Mouse (Mus musculus) cortical plate, adult 2 months (tissue): Measurements from ENCODE around the gene Dnajc5. TPM values are rescaled to one million over a fixed set of nuclear protein-coding genes. Genes with fewer than 3 reads are reported as not detected.

Experiments used
- H3K27ac ChIP-seq: fragments of 200-500 bp; 2 replicates; pipeline ENCODE4 v1.5.1; 2012; ENCODE audit warnings: low read length, control low read depth, inconsistent platforms; ENCODE audit not compliant: insufficient read depth
- H3K4me1 ChIP-seq: fragments of 200-500 bp; 2 replicates; pipeline ENCODE4 v1.6.1; 2011; ENCODE audit warnings: low read length; ENCODE audit not compliant: control insufficient read depth, insufficient read depth
- H3K4me3 ChIP-seq: fragments of 200-500 bp; 2 replicates; pipeline ENCODE4 v1.5.1; 2011; ENCODE audit warnings: mild to moderate bottlenecking, low read length, control low read depth; ENCODE audit not compliant: insufficient read depth
- CTCF ChIP-seq: fragments of 200-500 bp; IDR thresholded peaks from 2 replicates; pipeline ENCODE4 v1.5.1; 2011; ENCODE audit warnings: mild to moderate bottlenecking, control low read depth, low read length; ENCODE audit not compliant: insufficient read depth; ENCODE audit errors: extremely low read depth
- POLR2A ChIP-seq: fragments of 200-500 bp; IDR thresholded peaks from 2 replicates; pipeline ENCODE4 v1.6.1; 2011; ENCODE audit warnings: mild to moderate bottlenecking, low read length, control low read depth; ENCODE audit not compliant: insufficient read depth; ENCODE audit errors: extremely low read depth
- polyA plus RNA-seq: library from polyadenylated mRNA; depleted of rRNA; stranded (reverse); fragments of >200 nt; gene quantifications from 2 replicates; pipeline ENCODE4 v1.2.3, GENCODE M21; 2012

The Dnajc5 gene
- polyA plus RNA-seq, 1 experiment = 167 TPM

DNA sequence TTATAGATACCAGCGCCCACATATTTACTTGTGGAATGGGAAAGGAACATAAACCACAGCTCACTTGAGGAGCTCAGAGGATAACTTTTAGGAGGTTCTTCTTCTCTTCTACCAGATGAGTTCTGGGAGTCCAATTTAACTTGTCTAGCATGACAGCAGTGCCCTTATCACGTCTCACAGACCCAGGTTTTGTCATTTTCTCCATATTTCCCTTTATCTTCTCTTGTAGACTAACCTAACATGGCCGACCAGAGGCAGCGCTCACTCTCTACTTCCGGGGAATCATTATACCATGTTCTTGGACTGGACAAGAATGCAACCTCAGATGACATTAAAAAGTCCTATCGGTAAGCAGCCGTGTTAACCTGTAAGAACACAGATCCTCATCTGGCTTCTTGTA, 25.9 kb downstream of the Dnajc5 start:
- TF ChIP-seq CTCF (no peak), POLR2A (no peak)
- Histone ChIP-seq H3K4me3 (no peak overlapping the region), H3K4me1 (no peaks in the 10 kb centered on the region; the same call in 1 of the 2 replicates), H3K27ac (no peak overlapping the region)

DNA sequence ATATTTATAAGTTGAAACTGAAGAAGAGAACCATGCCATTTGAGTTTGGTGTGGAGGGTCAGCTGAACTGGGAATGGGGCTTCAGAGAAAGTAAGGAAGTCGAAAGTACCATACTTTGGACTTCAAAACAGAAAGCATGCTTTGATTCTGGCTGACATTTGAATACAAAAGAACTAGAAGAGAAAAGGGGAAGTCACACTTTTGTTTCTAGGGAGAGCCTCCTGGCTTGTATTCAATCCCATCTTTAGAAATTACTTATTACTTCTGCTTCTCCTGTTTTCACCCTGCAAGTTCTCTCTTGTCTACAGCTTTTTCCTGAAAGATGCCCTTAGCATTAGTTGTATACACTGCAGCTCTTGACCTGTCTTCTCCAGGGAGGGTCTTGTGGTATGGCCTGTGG, 27.9 kb downstream of the Dnajc5 start:
- H3K27ac ChIP-seq = no peak overlapping the region
- no peak overlapping the region for H3K4me3 ChIP-seq
- H3K4me1 ChIP-seq = no peaks in the 10 kb centered on the region
- TF ChIP-seq POLR2A = no peak
- TF ChIP-seq CTCF = no peak

GRCm38 (mm10) chr2:181548682-181549081, 28.4 kb downstream of the Dnajc5 start:
- Histone ChIP-seq H3K4me3 (no peak overlapping the region), H3K27ac (no peak overlapping the region), H3K4me1 (no peaks in the 10 kb centered on the region)
- TF ChIP-seq CTCF = no peak

GRCm38 (mm10) chr2:181550233-181550632, 29.9 kb downstream of the Dnajc5 start:
- H3K4me1 ChIP-seq = no peaks in the 10 kb centered on the region

GRCm38 (mm10) chr2:181553772-181554171, 33.5 kb downstream of the Dnajc5 start:
- Histone ChIP-seq H3K27ac (no peak overlapping the region), H3K4me3 (no peak overlapping the region), H3K4me1 (no peaks in the 10 kb centered on the region)
- no peak for TF ChIP-seq CTCF
- no peak for TF ChIP-seq POLR2A

More at GRCm38 (mm10) chr2:181550233-181550632, 29.9 kb downstream of the Dnajc5 start:
- Histone ChIP-seq H3K27ac (no peak overlapping the region), H3K4me3 (no peak overlapping the region)
- no peak for TF ChIP-seq CTCF
- no peak for TF ChIP-seq POLR2A

GRCm38 (mm10) chr2:181567338-181567737, 47.1 kb downstream of the Dnajc5 start:
- Histone ChIP-seq H3K4me1 (no peaks in the 10 kb centered on the region), H3K27ac (no peak overlapping the region), H3K4me3 (no peak overlapping the region)
- TF ChIP-seq CTCF = no peak
- TF ChIP-seq POLR2A = no peak

DNA sequence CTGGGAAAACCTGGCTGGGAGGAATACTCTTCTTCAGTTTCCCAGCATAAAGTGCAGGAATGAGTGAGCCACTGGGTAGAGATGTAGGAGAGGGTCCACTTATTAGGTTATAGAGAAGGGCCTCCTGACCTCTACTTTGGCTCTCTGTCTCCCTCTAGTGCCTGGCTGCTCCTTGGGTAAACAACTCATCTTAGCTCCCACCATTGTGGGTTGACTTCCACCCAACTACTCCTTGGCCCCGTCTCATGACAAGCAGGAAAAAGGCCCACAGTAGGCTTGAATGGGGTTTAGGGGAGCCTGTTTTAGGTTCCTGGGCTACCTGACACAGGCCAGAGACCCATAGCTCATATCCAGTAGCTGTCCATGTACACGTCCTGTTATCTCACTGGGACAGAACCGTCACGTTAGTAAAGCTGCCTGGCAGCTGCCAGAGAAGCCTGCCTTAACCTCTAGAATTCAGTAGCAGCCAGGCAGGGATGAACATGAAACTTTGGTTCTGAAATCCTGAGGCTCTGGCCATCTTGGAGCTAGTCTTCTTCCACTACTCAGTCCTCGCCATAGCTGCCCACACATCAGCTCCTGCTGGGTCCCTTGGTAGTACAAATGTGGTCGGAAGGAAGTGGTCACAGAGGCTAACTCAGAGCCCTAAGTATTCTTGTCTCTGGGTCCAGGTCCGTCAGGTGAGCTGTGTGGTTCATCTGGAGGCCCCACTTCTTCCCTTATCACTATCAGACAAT, 48.2 kb downstream of the Dnajc5 start:
- TF ChIP-seq POLR2A (0 out of 2 replicates have a peak, but pooled peaks have one; percentile 10), CTCF (peak; percentile 53)
- H3K4me1 ChIP-seq = no peaks in the 10 kb centered on the region
- H3K27ac ChIP-seq = no peak overlapping the region
- H3K4me3 ChIP-seq = no peak overlapping the region

DNA sequence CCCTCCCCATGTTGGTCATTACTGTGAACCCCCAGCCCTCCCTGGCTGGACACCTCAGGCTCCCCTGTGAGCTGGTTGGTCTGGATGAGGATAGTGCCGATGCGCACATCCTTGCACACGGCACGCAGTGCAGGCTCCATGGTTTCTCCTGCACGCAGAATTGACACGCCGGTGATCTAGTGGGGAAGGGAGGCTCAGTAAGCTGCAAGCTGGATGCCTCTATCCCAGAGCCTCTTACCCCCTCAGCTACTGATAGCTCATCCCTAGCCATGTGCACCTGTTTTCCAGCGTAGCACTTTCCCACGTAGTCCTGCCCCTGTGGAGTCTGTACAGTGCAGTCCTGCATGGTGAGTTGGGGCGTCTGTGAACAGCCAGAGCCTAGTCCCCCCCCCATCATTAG, 49.6 kb downstream of the Dnajc5 start:
- no peak for TF ChIP-seq CTCF
- no peak for TF ChIP-seq POLR2A
- Histone ChIP-seq H3K27ac (no peak overlapping the region), H3K4me1 (no peaks in the 10 kb centered on the region), H3K4me3 (no peak overlapping the region)

- no peaks in the 10 kb centered on the region for H3K4me1 ChIP-seq
- TF ChIP-seq POLR2A (no peak), CTCF (no peak)
- H3K27ac ChIP-seq = no peak overlapping the region
- H3K4me3 ChIP-seq = no peak overlapping the region
These were observed 50.1 kb downstream of the Dnajc5 start for GRCm38 (mm10) chr2:181570375-181570774.

DNA sequence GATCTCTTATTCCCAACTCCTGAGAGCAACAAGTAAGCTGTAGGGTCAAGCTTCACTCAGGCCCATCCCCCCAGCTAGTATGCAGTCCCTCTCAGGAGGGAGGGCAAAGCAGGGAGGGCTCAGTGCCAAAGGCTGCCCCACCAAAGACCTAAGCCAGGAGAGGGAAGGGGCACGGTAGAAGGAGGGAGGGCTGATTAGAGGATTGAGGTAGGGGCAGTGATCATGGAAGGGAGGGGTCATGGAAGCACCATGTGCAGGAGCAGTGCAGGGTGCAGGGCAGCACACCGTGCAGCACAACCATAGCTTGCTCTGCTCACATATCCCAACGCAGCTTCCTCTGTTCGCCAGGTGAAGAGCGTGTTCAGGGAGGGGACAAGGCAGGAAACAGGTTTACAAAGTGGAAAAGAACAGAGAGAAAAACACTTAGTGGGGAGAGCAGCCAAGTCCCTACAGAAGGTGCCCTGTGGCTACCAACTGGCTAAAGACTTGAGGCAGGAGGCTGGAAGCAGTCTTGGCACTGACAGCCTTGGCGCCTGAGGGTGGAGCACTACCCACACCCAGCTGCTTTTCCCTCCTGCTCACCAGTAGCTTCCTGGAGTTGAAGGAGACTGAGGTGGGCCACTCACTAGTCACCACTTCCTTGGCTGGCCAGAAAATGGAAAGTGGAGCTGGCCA, 50.8 kb downstream of the Dnajc5 start:
- H3K27ac ChIP-seq = no peak overlapping the region
- no peak overlapping the region for H3K4me3 ChIP-seq
- TF ChIP-seq POLR2A (no peak), CTCF (no peak)
- no peaks in the 10 kb centered on the region for H3K4me1 ChIP-seq

GRCm38 (mm10) chr2:181571941-181572670, 51.8 kb downstream of the Dnajc5 start:
- Histone ChIP-seq H3K4me1 (no peaks in the 10 kb centered on the region), H3K4me3 (no peak overlapping the region), H3K27ac (no peak overlapping the region)
- TF ChIP-seq CTCF = no peak
- no peak for TF ChIP-seq POLR2A
